Mouse (Mus musculus): ENCODE results near the gene Gng7.

GRCm38 (mm10) chr10:80931695-80932094 lies 83.0 kb downstream of the Gng7 start:
- TF ChIP-seq CTCF (IDR thresholded peaks at IDR 0.05; ENCODE audit: insufficient read depth, low read depth, low read length) (no peak), POLR2A (IDR thresholded peaks at IDR 0.05; ENCODE audit: insufficient read depth, low read depth, low read length) (no peak)

Measured in olfactory bulb, adult 2 months (tissue).